In genomic region chr9:122314942-122315341, GRCm38 (mm10) we compare ENCODE assay signal across 23 mouse cellular contexts.
"Had no signal": no experiment of that assay in that cellular context is flagged by ENCODE, and none has a peak within 500 bp of the region (broad histone marks: within the 10 kb centered on the region; RNA-seq: fewer than 3 reads in every experiment).

No protein-coding gene starts in this region.

- ATAC-seq: hindbrain, postnatal 0 days; intestine, postnatal 0 days had no signal

- H3K9me3 ChIP-seq: hindbrain, embryonic 10.5 days; hindbrain, embryonic 13.5 days; hindbrain, embryonic 15.5 days; limb, embryonic 10.5 days; limb, embryonic 12.5 days; liver, embryonic 13.5 days; liver, embryonic 15.5 days had no signal

- H3K36me3 ChIP-seq: hindbrain, embryonic 10.5 days; hindbrain, embryonic 13.5 days; hindbrain, embryonic 15.5 days; limb, embryonic 10.5 days; limb, embryonic 12.5 days; liver, embryonic 13.5 days; liver, embryonic 15.5 days had no signal

- H3K9ac ChIP-seq: hindbrain, embryonic 13.5 days; hindbrain, embryonic 15.5 days; limb, embryonic 12.5 days; liver, embryonic 13.5 days; liver, embryonic 15.5 days had no signal

- H3K27ac ChIP-seq: gastrocnemius, adult 2 months; heart, adult 2 months; hindbrain, embryonic 10.5 days; hindbrain, embryonic 13.5 days; hindbrain, embryonic 15.5 days; hindbrain, postnatal 0 days; layer of hippocampus, adult 2 months; left cerebral cortex, adult 2 months; limb, embryonic 10.5 days; limb, embryonic 12.5 days; liver, embryonic 13.5 days; liver, embryonic 15.5 days had no signal

- H3K4me3 ChIP-seq: gastrocnemius, adult 2 months; heart, adult 2 months; hindbrain, embryonic 10.5 days; hindbrain, embryonic 13.5 days; hindbrain, embryonic 15.5 days; layer of hippocampus, adult 2 months; left cerebral cortex, adult 2 months; limb, embryonic 10.5 days; limb, embryonic 12.5 days; liver, embryonic 13.5 days; liver, embryonic 15.5 days had no signal

- DNase-seq: gastrocnemius, adult 2 months; gastrocnemius, postnatal 10 days; gastrocnemius, postnatal 25 days; heart, adult 2 months; heart, postnatal 10 days; heart, postnatal 4 days; kidney, adult 18-20 months; kidney, adult 8-10 months; kidney, postnatal 10 days; kidney, postnatal 25 days; kidney, postnatal 4 days; liver; liver, embryonic 13.5 days had no signal

- H3K4me1 ChIP-seq: hindbrain, embryonic 13.5 days had no signal
